ENCODE assay signal across 12 mouse cellular contexts in genomic region chr14:102925769-102926443, GRCm38 (mm10). TPM values are rescaled to one million over a fixed set of nuclear protein-coding genes. Genes with fewer than 3 reads are reported as not detected.
DNase-seq lines count a peak whose midpoint lies in the region; ATAC-seq lines count a peak whose summit lies in the region.
"Had no signal": no experiment of that assay in that cellular context is flagged by ENCODE, and none has a peak within 500 bp of the region (broad histone marks: within the 10 kb centered on the region; RNA-seq: fewer than 3 reads in every experiment).

No protein-coding gene starts in this region.

- H3K27me3 ChIP-seq in neural tube, embryonic 14.5 days (ENCODE audit: control insufficient read depth, insufficient read depth, low read length), result no peaks in the 10 kb centered on the region
- H3K27me3 ChIP-seq: heart, embryonic 15.5 days had no signal

- H3K4me3 ChIP-seq in neural tube, embryonic 14.5 days (ENCODE audit: low read depth, low read length), result no peak overlapping the region
- H3K4me3 ChIP-seq: erythroblast, embryonic 14.5 days; heart, embryonic 15.5 days had no signal

- no peak overlapping the region for H3K27ac ChIP-seq in neural tube, embryonic 14.5 days (ENCODE audit: low read depth, low read length)
- H3K27ac ChIP-seq: heart, embryonic 15.5 days had no signal

- no peak overlapping the region for H3K4me2 ChIP-seq in neural tube, embryonic 14.5 days (ENCODE audit: low read depth, low read length)
- H3K4me2 ChIP-seq: heart, embryonic 15.5 days had no signal

- no peaks in the 10 kb centered on the region for H3K4me1 ChIP-seq in neural tube, embryonic 14.5 days (ENCODE audit: control insufficient read depth, insufficient read depth, low read length)
- H3K4me1 ChIP-seq: heart, embryonic 15.5 days had no signal

- DNase-seq in right cerebral cortex, adult 18-20 months, result peak; percentile 42
- DNase-seq in right cerebral cortex, postnatal 36 days (ENCODE audit: low spot score in 2 of 2), result no peak
- peak; percentile 42 for DNase-seq in embryo, embryonic 10.5 days (ENCODE audit: low spot score)
- peak; percentile 56 for DNase-seq in layer of hippocampus, postnatal 14 days (ENCODE audit: low spot score in 2 of 2)
- DNase-seq in heart, adult 8-10 months (ENCODE audit: low spot score), result no peak
- no peak for DNase-seq in liver
- DNase-seq in urinary bladder, adult 2 months (ENCODE audit: low spot score), result no peak
- DNase-seq: lung, postnatal 4 days had no signal

- no peaks in the 10 kb centered on the region for H3K9me3 ChIP-seq in neural tube, embryonic 14.5 days (ENCODE audit: control insufficient read depth, low read length)
- H3K9me3 ChIP-seq: heart, embryonic 15.5 days had no signal

- 60% methylated on average over 6 of the region's 6 CpGs for WGBS in neural tube, embryonic 14.5 days

- H3K9ac ChIP-seq in neural tube, embryonic 14.5 days (replicated peaks; ENCODE audit: low read depth, low read length), result no peak overlapping the region
- H3K9ac ChIP-seq: heart, embryonic 15.5 days had no signal

- no peaks in the 10 kb centered on the region for H3K36me3 ChIP-seq in neural tube, embryonic 14.5 days (ENCODE audit: control insufficient read depth, insufficient read depth, low read length)
- H3K36me3 ChIP-seq: G1E; heart, embryonic 15.5 days had no signal

- ATAC-seq in neural tube, embryonic 14.5 days (ENCODE audit: low read depth), result peak; percentile 83

RNA-seq across cellular contexts. Expression of gene Kctd12, which starts 56.5 kb away (rescaled TPM):
- total RNA-seq in layer of hippocampus, postnatal 14 days (2021), result 100 to 1,000 TPM; 101 to 112 TPM
- polyA plus RNA-seq in neural tube, embryonic 14.5 days (2014; fragmentation: Nextera tagmentation; extraction: Ambion mirVana), result 21.2 and 24.5 TPM in 2 replicates
- total RNA-seq in heart, adult 8-10 months (2022), result 10 to 100 TPM; 13.4 to 20.0 (median 18.0) TPM
- polyA plus RNA-seq in urinary bladder, adult 2 months (2012; rRNA removed), result 19.3 and 22.3 TPM in 2 replicates

Comparison
In these comparisons a context has a peak if more than half of its experiments do, and no peak if none do; other contexts are left out.
1. DNase-seq: peak in right cerebral cortex, adult 18-20 months (single experiment), embryo, embryonic 10.5 days (single experiment) and layer of hippocampus, postnatal 14 days (2 of 2); none in right cerebral cortex, postnatal 36 days (0 of 2), heart, adult 8-10 months (single experiment), liver (single experiment) and urinary bladder, adult 2 months (single experiment).
2. RNA of gene Kctd12, which starts 56.5 kb away (total RNA-seq): 101 to 112 TPM in layer of hippocampus, postnatal 14 days; 13.4 to 20.0 TPM in heart, adult 8-10 months; every median in the first group is over 4 times any median in the second.